Mouse (Mus musculus) adrenal gland, adult 8-10 months (tissue): ENCODE measurements around the gene March10. TPM values are rescaled to one million over a fixed set of nuclear protein-coding genes. Genes with fewer than 3 reads are reported as not detected.

Experiments used
- DNase-seq: peaks from one replicate; pipeline ENCODE4 v3.0.0; 2022
- total RNA-seq, 4 experiments: library from RNA; stranded (reverse); gene quantifications; 2 replicates each; pipeline ENCODE4 v1.2.4; 2022

Gene March10
- total RNA-seq, 4 experiments from 2014 or later = not detected

- no peak for DNase-seq
Observed at GRCm38 (mm10) chr11:105350643-105351042, 105.9 kb downstream of the March10 start.

- DNase-seq = no peak
Observed at GRCm38 (mm10) chr11:105349780-105350324, 106.7 kb downstream of the March10 start.

- no peak for DNase-seq
Observed at GRCm38 (mm10) chr11:105348495-105348982, 108.0 kb downstream of the March10 start.

GRCm38 (mm10) chr11:105347162-105348161, 109.1 kb downstream of the March10 start:
- peak; percentile 59 for DNase-seq

GRCm38 (mm10) chr11:105345284-105345683, 111.3 kb downstream of the March10 start:
- DNase-seq = no peak

- DNase-seq = no peak
Observed at GRCm38 (mm10) chr11:105338596-105339390, 117.7 kb downstream of the March10 start.

GRCm38 (mm10) chr11:105333867-105334670, 122.5 kb downstream of the March10 start:
- no peak for DNase-seq

- DNase-seq = peak; percentile 24
Observed at GRCm38 (mm10) chr11:105332468-105332867, 124.1 kb downstream of the March10 start.

GRCm38 (mm10) chr11:105331732-105332131, 124.8 kb downstream of the March10 start:
- peak; percentile 36 for DNase-seq

GRCm38 (mm10) chr11:105331129-105331528, 125.4 kb downstream of the March10 start:
- DNase-seq = no peak

GRCm38 (mm10) chr11:105329962-105330361, 126.6 kb downstream of the March10 start:
- DNase-seq = no peak

GRCm38 (mm10) chr11:105327101-105327500, 129.4 kb downstream of the March10 start:
- no peak for DNase-seq

GRCm38 (mm10) chr11:105323530-105323929, 133.0 kb downstream of the March10 start:
- no peak for DNase-seq

GRCm38 (mm10) chr11:105321090-105321489, 135.4 kb downstream of the March10 start:
- no peak for DNase-seq

- DNase-seq = no peak
Observed at GRCm38 (mm10) chr11:105317769-105318168, 138.8 kb downstream of the March10 start.

GRCm38 (mm10) chr11:105316121-105316520, 140.4 kb downstream of the March10 start:
- no peak for DNase-seq

GRCm38 (mm10) chr11:105315296-105315695, 141.2 kb downstream of the March10 start:
- DNase-seq = no peak

GRCm38 (mm10) chr11:105313633-105314014, 142.9 kb downstream of the March10 start:
- no peak for DNase-seq

- DNase-seq = no peak
Observed at GRCm38 (mm10) chr11:105312972-105313632, 143.4 kb downstream of the March10 start.

GRCm38 (mm10) chr11:105312311-105312942, 144.1 kb downstream of the March10 start:
- no peak for DNase-seq
